Mouse (Mus musculus) heart, postnatal 10 days (tissue): ENCODE data around the gene Sbno2. TPM values are rescaled to one million over a fixed set of nuclear protein-coding genes. Genes with fewer than 3 reads are reported as not detected.

Source experiments
- DNase-seq, 2 experiments: peaks; one replicate each; pipeline ENCODE4 v3.0.0; 2021
- intact Hi-C: fragments of 180-260 bp; cut with DNase I; formaldehyde crosslinking; loops from one replicate; pipeline ENCODE4 v1.15.1; 2025
- total RNA-seq, 2 experiments: library from RNA; stranded (reverse); gene quantifications; 2 replicates each; pipeline ENCODE4 v1.2.3; 2021

Sbno2 gene
- total RNA-seq, 2 experiments from 2014 or later, result 15.1 to 17.6 TPM

- DNase-seq, result no peak
- intact Hi-C loops, result no loop called here
These were observed 79.9 kb downstream of the Sbno2 start for GRCm38 (mm10) chr10:80025463-80025862.

DNA sequence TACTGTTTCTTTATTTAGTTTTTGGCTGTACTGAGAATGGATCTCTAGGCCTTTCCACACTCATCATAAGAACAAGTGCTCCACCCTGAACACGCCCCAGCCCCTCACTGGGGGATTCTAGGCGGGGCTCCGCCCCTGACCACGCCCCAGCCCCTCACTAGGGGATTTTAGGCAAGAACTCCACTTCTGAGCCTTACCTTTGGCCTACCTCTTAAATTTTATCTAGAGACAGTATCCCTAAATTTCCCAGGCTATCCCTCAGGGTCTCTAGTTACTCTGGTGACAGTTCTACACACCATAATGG is 80.4 kb downstream of the Sbno2 start:
- no peak for DNase-seq
- intact Hi-C loops, result no loop called here

DNA sequence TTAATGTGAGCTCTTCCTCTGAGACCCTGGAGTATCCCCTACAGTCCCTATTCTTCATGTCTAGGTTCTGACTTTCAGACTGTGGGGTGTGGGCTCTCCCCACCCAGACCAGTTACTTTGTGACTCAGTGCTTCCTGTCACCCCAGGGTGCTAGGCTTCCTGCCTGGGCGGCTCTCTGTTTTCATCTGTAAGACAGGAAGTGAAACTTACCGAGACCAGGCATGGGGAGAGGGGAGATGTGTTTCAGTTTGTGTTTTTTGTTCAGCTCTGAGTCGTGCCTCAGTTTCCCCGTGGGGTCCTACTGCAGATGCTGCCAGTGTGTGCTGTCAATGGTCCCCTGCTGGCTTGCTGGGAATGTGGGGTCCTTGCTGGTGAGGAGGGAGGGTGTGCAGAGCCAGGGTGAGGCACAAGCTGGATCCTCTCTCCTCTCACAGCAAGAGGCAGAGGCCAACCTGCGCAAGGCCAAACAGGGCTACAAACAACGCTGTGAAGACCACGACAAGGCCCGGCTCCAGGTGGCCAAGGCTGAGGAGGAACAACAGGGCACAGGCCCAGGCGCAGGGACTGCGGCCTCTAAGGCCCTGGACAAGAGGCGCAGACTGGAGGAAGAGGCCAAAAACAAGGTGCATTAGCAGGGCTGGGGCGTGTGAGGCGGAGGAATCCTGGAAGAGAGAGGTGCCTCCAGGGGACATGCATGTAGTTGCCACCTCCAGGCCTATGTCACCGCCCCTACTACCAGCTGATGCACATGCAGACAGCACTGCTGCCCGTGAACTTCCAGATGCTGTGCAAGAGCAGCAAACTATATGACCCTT is 80.9 kb downstream of the Sbno2 start:
- no peak for DNase-seq

GRCm38 (mm10) chr10:80023758-80024157 is 81.6 kb downstream of the Sbno2 start:
- intact Hi-C loops, result no loop called here
- no peak for DNase-seq

More for the DNA sequence above, 80.9 kb downstream of the Sbno2 start:
- intact Hi-C loops, result no loop called here

DNA sequence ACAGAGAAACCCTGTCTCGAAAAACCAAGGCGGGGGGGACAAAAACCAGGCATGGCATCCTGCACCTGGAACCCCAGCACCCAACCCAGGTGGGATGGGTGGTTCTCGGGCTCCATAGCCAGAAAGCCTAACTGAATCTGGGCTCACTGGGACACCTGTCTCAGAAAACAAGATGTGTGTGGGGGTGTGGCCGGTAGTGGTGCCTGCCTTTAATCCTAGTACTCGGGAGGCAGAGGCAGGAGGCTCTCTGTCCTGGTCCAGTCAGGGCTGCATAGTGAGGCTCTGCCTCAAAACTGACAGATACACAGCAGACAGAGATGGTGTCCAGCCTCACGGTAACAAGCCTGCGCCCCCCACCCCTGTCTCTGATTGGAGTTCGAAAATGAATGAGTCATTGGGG is 82.6 kb downstream of the Sbno2 start:
- no peak for DNase-seq
- intact Hi-C loops, result no loop called here

- intact Hi-C loops, result no loop called here
- DNase-seq, result no peak
These were observed 83.2 kb downstream of the Sbno2 start for GRCm38 (mm10) chr10:80022164-80022563.

DNA sequence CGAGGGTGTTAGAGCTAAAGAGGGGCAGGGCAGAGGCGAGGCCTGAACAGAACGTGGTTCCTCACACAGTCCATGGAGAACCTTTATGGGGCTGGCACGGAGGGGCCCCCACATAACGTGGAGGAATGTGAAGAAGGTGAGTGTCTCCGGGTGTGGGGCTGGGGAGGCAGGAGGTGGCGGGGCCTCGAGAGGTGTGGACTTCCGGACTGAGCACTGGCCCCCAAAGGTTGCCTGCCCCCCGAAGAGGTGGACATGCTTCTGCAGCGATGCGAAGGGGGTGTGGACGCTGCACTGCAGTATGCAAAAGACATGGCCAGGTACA is 84.1 kb downstream of the Sbno2 start:
- no peak for DNase-seq
- intact Hi-C loops, result no loop called here

- DNase-seq, result no peak
- intact Hi-C loops, result no loop called here
These were observed 84.6 kb downstream of the Sbno2 start for GRCm38 (mm10) chr10:80020603-80021319.

- DNase-seq, result no peak
- intact Hi-C loops, result no loop called here
These were observed 85.2 kb downstream of the Sbno2 start for GRCm38 (mm10) chr10:80020191-80020590.

DNA sequence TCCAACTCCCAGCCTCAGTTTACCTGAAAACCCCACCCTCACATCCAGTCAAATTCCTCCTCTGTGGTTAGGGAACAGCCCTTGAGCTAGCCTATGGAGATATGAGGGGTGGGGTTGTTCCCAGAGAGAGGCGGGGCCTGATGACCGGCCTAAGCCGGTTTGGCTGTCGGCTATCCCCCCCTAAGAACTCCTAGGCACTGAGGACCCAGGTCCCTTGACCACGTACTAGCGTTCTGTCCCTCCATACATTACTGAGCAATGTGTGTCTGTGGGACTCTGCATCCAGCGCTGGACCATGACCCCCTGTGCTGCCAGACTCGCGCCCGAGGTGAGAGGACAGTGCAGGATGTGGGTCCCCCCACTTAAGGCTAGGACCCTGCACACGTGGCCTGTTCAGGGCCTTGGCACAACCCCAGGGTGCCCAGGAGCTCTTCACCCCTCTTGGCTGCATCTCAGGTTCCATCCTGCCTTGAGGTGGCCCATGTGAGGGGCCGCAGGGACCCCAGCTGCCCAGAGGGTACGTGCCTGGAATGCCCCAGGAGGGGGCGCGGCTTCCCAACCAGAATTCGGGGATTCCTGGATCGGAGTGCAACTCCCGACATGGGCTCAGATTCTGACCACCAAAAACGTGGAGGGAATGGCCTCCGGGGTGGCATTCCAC is 85.8 kb downstream of the Sbno2 start:
- intact Hi-C loops, result no loop called here
- DNase-seq, result peak; percentile 44 to 49

DNA sequence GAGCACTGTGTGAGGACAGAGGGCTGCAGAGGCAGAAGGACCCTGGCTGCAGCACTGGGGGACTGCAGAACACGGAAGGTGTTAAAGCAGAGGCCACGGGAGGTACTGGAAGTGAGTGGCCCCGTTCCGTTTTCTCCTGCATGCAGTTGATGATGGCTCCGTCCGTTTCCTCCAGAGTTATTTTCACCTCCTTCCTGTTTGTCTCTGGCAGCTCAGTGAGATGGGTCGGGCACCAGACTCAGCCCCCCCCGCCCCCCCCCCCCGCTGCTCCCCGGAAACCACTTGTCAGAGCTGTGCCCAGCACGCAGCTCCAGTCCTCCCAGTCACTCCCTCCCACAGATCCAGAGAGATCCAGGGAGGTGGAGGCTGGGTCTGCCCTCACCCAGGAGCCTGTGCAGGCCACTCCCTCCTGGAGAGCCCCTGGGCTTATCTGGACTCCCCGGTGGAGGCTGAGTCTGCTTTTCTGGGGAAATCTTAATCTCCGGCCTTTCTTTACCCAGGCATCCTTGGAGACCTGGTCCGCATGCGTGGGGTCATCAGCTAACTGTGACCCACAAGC is 86.6 kb downstream of the Sbno2 start:
- peak; percentile 52 to 55 for DNase-seq
- intact Hi-C loops, result no loop called here

GRCm38 (mm10) chr10:80017771-80018170 is 87.6 kb downstream of the Sbno2 start:
- intact Hi-C loops, result no loop called here
- no peak for DNase-seq

DNA sequence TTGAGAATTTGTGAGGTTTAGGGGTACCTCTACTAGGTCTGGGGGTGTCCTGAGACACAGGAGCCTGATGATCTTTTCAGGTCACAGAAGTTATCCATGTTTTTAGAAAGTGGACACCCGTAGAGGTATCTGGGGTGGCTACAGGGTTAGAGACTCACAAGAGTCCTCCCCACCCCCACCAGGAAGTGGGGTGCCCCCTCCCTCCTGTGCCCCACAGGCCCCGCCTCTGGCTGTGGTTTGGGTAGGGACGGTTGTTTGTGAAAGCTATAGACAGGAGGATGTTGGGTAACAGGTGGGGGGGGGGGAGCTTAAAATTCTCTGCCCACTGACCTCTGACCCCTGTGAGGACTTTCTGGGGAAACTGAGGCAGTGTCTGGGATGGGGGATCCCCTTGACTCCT is 88.0 kb downstream of the Sbno2 start:
- DNase-seq, result peak in 1 of 2 experiments; percentile 58

GRCm38 (mm10) chr10:80016931-80017330 is 88.4 kb downstream of the Sbno2 start:
- no peak for DNase-seq
- intact Hi-C loops, result no loop called here

More for the DNA sequence above, 88.0 kb downstream of the Sbno2 start:
- intact Hi-C loops, result no loop called here

DNA sequence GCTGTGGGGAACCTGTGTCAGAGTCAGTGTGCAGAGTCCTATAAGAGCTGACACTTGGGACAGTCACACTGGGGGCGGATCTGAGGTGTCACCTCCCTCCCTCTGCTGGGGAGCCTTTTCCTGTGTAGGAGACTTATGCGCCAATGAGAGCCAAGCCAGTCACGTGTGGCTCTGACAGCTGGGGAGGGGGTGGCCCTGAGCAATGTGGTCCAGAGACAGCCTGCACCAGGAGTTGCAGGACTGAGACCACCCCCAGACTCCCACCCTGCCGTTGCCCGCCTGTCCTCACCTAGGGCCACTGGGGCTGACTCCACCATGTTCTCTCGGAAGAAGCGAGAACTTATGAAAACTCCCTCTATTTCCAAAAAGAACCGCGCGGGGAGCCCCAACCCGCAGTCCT is 88.9 kb downstream of the Sbno2 start, which contains the start of gene Arhgap45:
TSS of gene Arhgap45 (plus strand) at position 143 of the 400 bp plus-strand sequence.
- DNase-seq, result peak in 1 of 2 experiments; percentile 52
- intact Hi-C loops, result no loop called here

GRCm38 (mm10) chr10:80015583-80015982 is 89.8 kb downstream of the Sbno2 start:
- intact Hi-C loops, result no loop called here
- no peak for DNase-seq

DNA sequence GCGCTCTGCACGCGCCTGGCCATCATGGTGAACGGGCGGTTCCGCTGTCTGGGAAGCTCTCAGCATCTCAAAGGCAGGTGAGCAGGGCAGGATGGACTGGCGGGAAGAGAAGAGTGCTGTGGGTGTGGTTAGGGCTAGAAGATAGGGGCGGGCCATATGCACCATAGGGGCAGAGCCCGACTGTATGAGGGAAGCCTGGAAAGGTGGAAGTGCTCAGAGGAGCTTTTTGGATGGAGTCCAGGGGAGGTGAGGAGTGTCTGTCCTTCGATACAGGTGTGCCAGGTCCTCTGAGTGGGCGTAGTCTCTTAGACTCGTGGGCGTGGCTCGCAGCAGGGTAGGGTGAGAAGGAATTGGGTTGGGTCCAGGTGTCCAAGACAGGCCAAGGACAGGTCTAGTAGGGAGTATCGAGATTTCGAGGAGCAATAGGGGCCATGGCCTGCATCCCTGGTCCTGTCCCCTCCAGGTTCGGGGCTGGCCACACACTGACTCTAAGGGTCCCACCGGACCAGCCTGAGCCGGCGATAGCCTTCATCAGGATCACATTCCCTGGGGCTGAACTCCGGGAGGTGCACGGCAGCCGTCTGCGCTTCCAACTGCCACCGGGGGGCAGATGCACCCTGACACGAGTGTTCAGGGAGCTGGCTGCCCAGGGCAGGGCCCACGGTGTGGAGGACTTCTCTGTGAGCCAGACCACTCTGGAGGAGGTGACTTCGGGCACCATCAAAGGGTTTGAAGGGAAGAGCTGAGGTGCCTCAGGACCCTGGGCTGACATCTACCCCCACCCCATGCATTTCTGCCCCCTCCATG is 90.7 kb downstream of the Sbno2 start:
- intact Hi-C loops, result no loop called here
- DNase-seq, result no peak

- intact Hi-C loops, result no loop called here
- no peak for DNase-seq
These were observed 91.8 kb downstream of the Sbno2 start for GRCm38 (mm10) chr10:80013609-80014008.

- intact Hi-C loops, result no loop called here
These were observed 93.6 kb downstream of the Sbno2 start for GRCm38 (mm10) chr10:80011740-80012139.

More at GRCm38 (mm10) chr10:80011740-80012139, 93.6 kb downstream of the Sbno2 start:
- no peak for DNase-seq
